Mouse (Mus musculus): ENCODE results near the gene Oprm1. TPM values are rescaled to one million over a fixed set of nuclear protein-coding genes. Genes with fewer than 3 reads are reported as not detected.

Oprm1 gene
- polyA plus RNA-seq, 1 experiment = not detected

DNA sequence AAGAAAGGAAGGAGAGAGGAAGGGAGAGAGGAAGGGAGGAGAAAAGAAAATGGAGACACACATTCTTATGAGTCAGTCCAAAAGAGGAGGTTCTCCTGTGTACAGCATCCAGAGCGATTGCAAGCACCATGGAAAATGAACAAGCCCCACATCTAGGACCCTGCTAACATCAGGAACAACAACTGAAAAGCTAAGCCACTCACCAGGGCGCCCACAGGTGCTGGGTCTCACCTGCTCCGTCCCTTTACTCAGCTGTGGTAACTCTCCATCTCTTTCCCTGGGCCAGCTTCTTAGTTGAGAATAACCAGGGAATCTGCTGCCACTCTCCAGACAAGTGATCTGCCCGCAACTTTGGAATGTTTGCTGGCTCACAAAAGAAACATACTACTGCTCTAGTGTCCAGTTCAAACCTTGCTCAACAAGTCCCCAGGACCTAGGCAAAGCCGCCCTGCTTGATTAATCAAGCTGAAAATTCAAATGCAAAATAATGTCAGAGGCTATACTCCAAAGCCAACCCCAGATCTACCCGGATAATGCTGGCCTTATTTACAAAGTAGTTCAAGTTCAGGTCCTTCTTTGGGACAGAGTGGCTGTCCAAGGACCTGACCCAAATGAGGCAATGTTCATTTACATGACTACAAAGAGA, 296.4 kb downstream of the Oprm1 start:
- no peak for TF ChIP-seq TCF12 (IDR thresholded peaks at IDR 0.05; ENCODE audit: insufficient read depth, poor library complexity, severe bottlenecking)
- TF ChIP-seq REST (IDR thresholded peaks at IDR 0.05; ENCODE audit: insufficient read depth, insufficient read length) = no peak
- TF ChIP-seq MYOD1 (IDR thresholded peaks at IDR 0.05; ENCODE audit: control insufficient read depth in 1 of 3, insufficient read length in 2 of 3, low read depth in 2 of 3) = no peak
- TF ChIP-seq TCF3 (IDR thresholded peaks at IDR 0.05; ENCODE audit: insufficient read length, low read depth) = no peak
- TF ChIP-seq MYOG (IDR thresholded peaks at IDR 0.05; ENCODE audit: control insufficient read depth in 1 of 3, insufficient read depth in 1 of 3, insufficient read length in 2 of 3, low read depth in 2 of 3) = no peak
- TF ChIP-seq MAX (IDR thresholded peaks at IDR 0.05; ENCODE audit: low read depth) = no peak
- TF ChIP-seq E2F4 (IDR thresholded peaks at IDR 0.05; ENCODE audit: insufficient read depth) = no peak
- TF ChIP-seq POLR2AphosphoS2 (IDR thresholded peaks at IDR 0.05; ENCODE audit: insufficient read length, low read depth) = no peak
- no peak for TF ChIP-seq SRF (IDR thresholded peaks at IDR 0.05; ENCODE audit: control insufficient read depth, insufficient read length, low read depth)
- TF ChIP-seq CEBPB (IDR thresholded peaks at IDR 0.05; ENCODE audit: insufficient read depth, poor library complexity, severe bottlenecking) = no peak
- H3ac ChIP-seq (ENCODE audit: control insufficient read depth, insufficient read length) = no peak overlapping the region
- H3K27me3 ChIP-seq (ENCODE audit: control insufficient read depth, insufficient read depth, insufficient read length) = no peaks in the 10 kb centered on the region
- no peaks in the 10 kb centered on the region for H3K79me2 ChIP-seq (ENCODE audit: control insufficient read depth, insufficient read depth)
- H3K4me3 ChIP-seq = no peak overlapping the region
- no peak overlapping the region for H3K4me2 ChIP-seq (ENCODE audit: low read depth)
- H3K36me3 ChIP-seq (ENCODE audit: control insufficient read depth, insufficient read depth) = no peaks in the 10 kb centered on the region

- no peak overlapping the region for H3K4me3 ChIP-seq
- H3K79me2 ChIP-seq (ENCODE audit: control insufficient read depth, insufficient read depth) = no peaks in the 10 kb centered on the region
- no peaks in the 10 kb centered on the region for H3K27me3 ChIP-seq (ENCODE audit: control insufficient read depth, insufficient read depth, insufficient read length)
- no peaks in the 10 kb centered on the region for H3K36me3 ChIP-seq (ENCODE audit: control insufficient read depth, insufficient read depth)
- no peak overlapping the region for H3K4me2 ChIP-seq (ENCODE audit: low read depth)
- TF ChIP-seq TCF3 (IDR thresholded peaks at IDR 0.05; ENCODE audit: insufficient read length, low read depth) (no peak), POLR2AphosphoS2 (IDR thresholded peaks at IDR 0.05; ENCODE audit: insufficient read length, low read depth) (no peak), TCF12 (IDR thresholded peaks at IDR 0.05; ENCODE audit: insufficient read depth, poor library complexity, severe bottlenecking) (no peak), SRF (IDR thresholded peaks at IDR 0.05; ENCODE audit: control insufficient read depth, insufficient read length, low read depth) (no peak), MYOG (IDR thresholded peaks at IDR 0.05; ENCODE audit: control insufficient read depth in 1 of 3, insufficient read depth in 1 of 3, insufficient read length in 2 of 3, low read depth in 2 of 3) (no peak), USF1 (IDR thresholded peaks at IDR 0.05; ENCODE audit: low read depth) (no peak), POLR2A (IDR thresholded peaks at IDR 0.05; ENCODE audit: insufficient read length, low read depth) (no peak), MYOD1 (IDR thresholded peaks at IDR 0.05; ENCODE audit: control insufficient read depth in 1 of 3, insufficient read length in 2 of 3, low read depth in 2 of 3) (no peak), E2F4 (IDR thresholded peaks at IDR 0.05; ENCODE audit: insufficient read depth) (no peak), MAX (IDR thresholded peaks at IDR 0.05; ENCODE audit: low read depth) (no peak), REST (IDR thresholded peaks at IDR 0.05; ENCODE audit: insufficient read depth, insufficient read length) (no peak), CEBPB (IDR thresholded peaks at IDR 0.05; ENCODE audit: insufficient read depth, poor library complexity, severe bottlenecking) (no peak)
- H3ac ChIP-seq (ENCODE audit: control insufficient read depth, insufficient read length) = no peak overlapping the region
Observed at GRCm38 (mm10) chr10:7057546-7057945, 299.2 kb downstream of the Oprm1 start.

- Histone ChIP-seq H3ac (ENCODE audit: control insufficient read depth, insufficient read length) (no peak overlapping the region), H3K79me2 (ENCODE audit: control insufficient read depth, insufficient read depth) (no peaks in the 10 kb centered on the region), H3K4me2 (ENCODE audit: low read depth) (no peak overlapping the region), H3K27me3 (ENCODE audit: control insufficient read depth, insufficient read depth, insufficient read length) (no peaks in the 10 kb centered on the region), H3K4me3 (no peak overlapping the region), H3K36me3 (ENCODE audit: control insufficient read depth, insufficient read depth) (no peaks in the 10 kb centered on the region)
- TF ChIP-seq CEBPB (IDR thresholded peaks at IDR 0.05; ENCODE audit: insufficient read depth, poor library complexity, severe bottlenecking) (no peak), POLR2A (IDR thresholded peaks at IDR 0.05; ENCODE audit: insufficient read length, low read depth) (no peak), POLR2AphosphoS2 (IDR thresholded peaks at IDR 0.05; ENCODE audit: insufficient read length, low read depth) (no peak), REST (IDR thresholded peaks at IDR 0.05; ENCODE audit: insufficient read depth, insufficient read length) (no peak), MAX (IDR thresholded peaks at IDR 0.05; ENCODE audit: low read depth) (no peak), SRF (IDR thresholded peaks at IDR 0.05; ENCODE audit: control insufficient read depth, insufficient read length, low read depth) (no peak)
Observed at GRCm38 (mm10) chr10:7060326-7060725, 302.0 kb downstream of the Oprm1 start.

- H3K36me3 ChIP-seq (ENCODE audit: control insufficient read depth, insufficient read depth) = no peaks in the 10 kb centered on the region
- H3K4me2 ChIP-seq (ENCODE audit: low read depth) = no peak overlapping the region
- no peak overlapping the region for H3ac ChIP-seq (ENCODE audit: control insufficient read depth, insufficient read length)
- TF ChIP-seq MAX (IDR thresholded peaks at IDR 0.05; ENCODE audit: low read depth) = no peak
- no peak for TF ChIP-seq SRF (IDR thresholded peaks at IDR 0.05; ENCODE audit: control insufficient read depth, insufficient read length, low read depth)
- TF ChIP-seq TCF3 (IDR thresholded peaks at IDR 0.05; ENCODE audit: insufficient read length, low read depth) = no peak
- TF ChIP-seq REST (IDR thresholded peaks at IDR 0.05; ENCODE audit: insufficient read depth, insufficient read length) = no peak
- no peak for TF ChIP-seq E2F4 (IDR thresholded peaks at IDR 0.05; ENCODE audit: insufficient read depth)
- TF ChIP-seq TCF12 (IDR thresholded peaks at IDR 0.05; ENCODE audit: insufficient read depth, poor library complexity, severe bottlenecking) = no peak
- no peak for TF ChIP-seq MYOG (IDR thresholded peaks at IDR 0.05; ENCODE audit: control insufficient read depth in 1 of 3, insufficient read depth in 1 of 3, insufficient read length in 2 of 3, low read depth in 2 of 3)
- no peak for TF ChIP-seq USF1 (IDR thresholded peaks at IDR 0.05; ENCODE audit: low read depth)
- no peak for TF ChIP-seq POLR2AphosphoS2 (IDR thresholded peaks at IDR 0.05; ENCODE audit: insufficient read length, low read depth)
- no peak for TF ChIP-seq POLR2A (IDR thresholded peaks at IDR 0.05; ENCODE audit: insufficient read length, low read depth)
- TF ChIP-seq CEBPB (IDR thresholded peaks at IDR 0.05; ENCODE audit: insufficient read depth, poor library complexity, severe bottlenecking) = no peak
- H3K27me3 ChIP-seq (ENCODE audit: control insufficient read depth, insufficient read depth, insufficient read length) = no peaks in the 10 kb centered on the region
- no peak overlapping the region for H3K4me3 ChIP-seq
- no peaks in the 10 kb centered on the region for H3K79me2 ChIP-seq (ENCODE audit: control insufficient read depth, insufficient read depth)
Observed at GRCm38 (mm10) chr10:7062993-7063392, 304.7 kb downstream of the Oprm1 start.
